Mouse (Mus musculus) urinary bladder, postnatal 14 days (tissue): Measurements from ENCODE around the gene Trappc6b.

ENCODE experiments used
- DNase-seq: peaks from one replicate; pipeline ENCODE4 v3.0.0; 2021; ENCODE audit warnings: low spot score

Gene Trappc6b

DNA sequence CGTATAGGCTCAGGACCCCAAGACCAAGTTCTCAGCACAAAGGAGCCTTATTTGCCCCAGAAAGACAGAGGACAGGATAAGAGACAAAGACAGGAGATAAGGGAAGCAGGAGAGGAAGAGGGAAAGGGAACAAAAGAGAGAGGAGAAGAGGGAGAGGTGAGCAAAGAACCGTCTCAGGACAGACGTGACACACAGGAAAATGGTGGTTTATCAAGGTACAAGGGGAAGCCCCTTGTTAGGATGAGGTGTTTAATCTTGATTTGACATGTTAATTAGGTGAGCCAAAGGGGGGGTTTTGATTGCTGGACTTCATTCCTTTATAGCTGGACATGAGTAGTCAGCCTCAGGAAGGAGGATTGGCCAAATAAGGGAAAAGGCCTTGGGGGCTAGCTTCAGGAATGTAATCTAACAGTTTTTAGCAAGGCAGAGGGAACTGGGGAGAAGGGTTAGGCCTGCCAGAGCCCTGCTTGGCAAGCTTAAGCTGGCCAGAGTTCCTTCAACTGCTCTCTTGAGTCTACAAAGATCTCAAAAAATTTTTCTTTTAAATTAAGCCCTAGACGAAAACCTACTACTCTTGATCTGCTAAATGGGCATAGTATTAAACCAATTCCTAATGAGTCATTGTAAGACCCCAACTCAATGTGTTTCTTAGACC is 5.9 kb downstream of the Trappc6b start:
- DNase-seq: no peak

GRCm38 (mm10) chr12:59053976-59054375 is 7.3 kb downstream of the Trappc6b start:
- no peak for DNase-seq

GRCm38 (mm10) chr12:59053166-59053565 is 8.1 kb downstream of the Trappc6b start:
- DNase-seq: no peak

- no peak for DNase-seq
These were observed 8.8 kb downstream of the Trappc6b start for GRCm38 (mm10) chr12:59052470-59052869.

DNA sequence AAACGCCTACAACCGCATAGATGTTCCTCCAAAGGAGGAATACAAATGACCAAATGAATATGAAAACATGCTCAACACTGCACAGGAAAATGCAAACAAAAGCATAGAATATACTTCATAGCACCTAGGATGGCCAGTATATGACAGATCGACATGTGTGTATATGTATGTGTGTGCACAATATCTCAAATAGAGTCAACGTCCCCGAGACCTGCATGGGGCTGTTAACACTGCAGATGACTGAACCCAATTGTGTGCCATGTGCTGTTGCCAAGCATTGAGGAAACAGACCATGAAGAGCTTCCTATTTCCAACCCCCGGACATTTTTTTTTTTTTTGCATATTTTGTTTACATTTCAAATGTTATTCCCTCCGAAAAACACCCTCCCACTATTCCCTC is 20.4 kb downstream of the Trappc6b start:
- no peak for DNase-seq

GRCm38 (mm10) chr12:59039971-59040844 is 21.1 kb downstream of the Trappc6b start:
- DNase-seq: peak; percentile 26

GRCm38 (mm10) chr12:59039162-59039970 is 21.9 kb downstream of the Trappc6b start:
- DNase-seq: no peak

DNA sequence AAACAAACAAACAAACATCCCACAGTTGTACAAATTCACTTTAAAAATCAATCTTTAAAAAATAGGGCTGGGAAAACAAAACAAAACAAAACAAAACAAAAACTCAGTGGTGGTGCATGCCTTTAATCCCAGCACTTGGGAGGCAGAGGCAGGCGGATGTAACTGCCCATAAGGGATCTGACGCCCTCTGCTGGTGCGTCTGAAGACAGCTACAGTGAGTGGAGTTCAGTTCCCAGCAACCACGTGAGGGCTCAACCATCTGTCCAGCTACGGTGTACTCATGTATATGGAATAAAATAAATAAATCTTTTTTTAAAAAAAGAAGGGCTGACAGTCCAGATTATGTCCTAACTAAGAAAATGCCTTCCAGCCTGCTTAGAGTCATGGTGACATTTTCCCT is 29.2 kb downstream of the Trappc6b start:
- DNase-seq: no peak

DNA sequence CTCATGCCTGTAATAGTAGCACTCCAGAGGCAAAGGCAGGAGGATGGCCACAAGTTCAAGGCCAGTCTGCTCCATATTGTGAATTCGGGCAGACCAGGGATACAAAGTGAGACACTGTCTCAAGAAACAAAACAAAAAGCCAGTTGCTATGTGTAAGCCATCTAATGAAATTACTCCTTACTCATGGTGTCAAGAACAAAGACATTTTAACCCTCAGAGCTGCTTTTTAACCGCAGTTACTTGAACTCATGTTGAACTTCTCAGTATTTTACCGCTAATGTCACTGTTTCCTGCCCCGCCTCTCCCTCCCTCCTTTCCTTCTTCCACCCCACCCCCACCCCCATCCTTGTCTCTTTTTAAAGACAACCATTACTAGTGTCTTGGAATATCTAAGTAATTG is 40.0 kb downstream of the Trappc6b start:
- DNase-seq: no peak

- no peak for DNase-seq
These were observed 41.4 kb downstream of the Trappc6b start for GRCm38 (mm10) chr12:59019891-59020290.

GRCm38 (mm10) chr12:59017970-59018369 is 43.3 kb downstream of the Trappc6b start:
- no peak for DNase-seq

- DNase-seq: peak; percentile 92
These were observed 48.0 kb downstream of the Trappc6b start, which contains the start of gene Gemin2 for GRCm38 (mm10) chr12:59013234-59013633. TSS of gene Gemin2 (plus strand) at chr12:59013393.

DNA sequence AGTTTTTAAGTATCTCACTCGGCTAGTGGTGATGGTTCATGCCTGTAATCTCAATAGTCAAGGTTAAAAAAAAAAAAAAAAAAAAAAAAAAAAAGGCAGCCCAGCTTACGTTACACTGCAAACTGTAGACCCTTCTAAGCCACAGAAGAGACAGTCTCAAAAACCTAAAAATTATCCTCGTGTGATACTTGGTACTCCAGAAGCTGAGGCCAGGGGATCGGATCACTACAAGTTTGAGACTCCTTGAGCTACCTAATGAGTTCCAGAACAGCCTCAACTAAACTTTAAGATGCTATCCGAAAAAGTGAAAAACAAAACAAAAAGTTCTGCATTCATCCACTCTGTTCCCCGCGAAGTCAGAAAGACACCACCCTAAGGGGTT is 48.6 kb downstream of the Trappc6b start:
- DNase-seq: peak; percentile 5

DNA sequence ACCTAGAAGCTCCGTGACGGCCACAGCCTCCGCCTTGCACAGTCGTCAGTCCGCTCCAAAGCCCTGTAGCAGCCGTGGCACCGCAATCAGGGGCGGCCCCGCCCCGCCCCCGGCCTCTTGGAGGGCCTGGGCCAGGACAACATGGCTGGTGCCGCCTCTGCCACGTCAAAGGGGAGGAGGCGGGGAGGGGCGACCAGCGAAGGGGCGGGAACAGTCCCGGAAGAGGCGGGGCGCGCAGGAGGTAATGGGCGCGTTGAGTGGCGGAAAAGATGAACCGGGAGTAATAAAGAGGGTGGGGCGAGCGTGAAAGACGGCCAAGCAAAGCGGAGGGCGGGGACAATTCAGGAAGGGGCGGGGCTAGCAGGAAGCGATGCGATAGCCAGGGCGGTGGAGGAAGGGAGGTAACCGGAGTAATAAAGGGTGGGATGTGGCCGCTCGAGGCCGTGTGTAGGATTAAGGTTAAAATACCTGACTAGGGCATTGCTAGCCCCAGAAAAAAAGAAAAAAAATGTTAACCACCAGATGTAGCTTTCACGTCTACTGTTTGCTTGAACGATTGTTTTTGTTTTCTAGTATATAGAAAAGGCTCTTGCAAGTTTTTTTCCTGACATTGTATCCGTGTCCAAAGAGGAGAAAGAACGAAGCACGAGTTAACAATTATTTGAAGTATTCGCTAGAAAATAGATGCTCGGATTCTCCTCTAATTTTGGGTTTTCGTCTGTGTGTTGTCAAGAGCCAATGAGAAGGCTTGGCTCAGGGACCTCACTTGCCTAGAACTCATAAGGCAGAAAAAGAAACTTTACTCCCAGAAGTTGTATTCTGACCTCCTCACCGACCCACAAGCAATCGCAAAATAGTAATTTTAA is 49.2 kb downstream of the Trappc6b start, which contains the start of gene Sec23a:
Sec23a (minus strand) TSS at position 174 of the 866 bp plus-strand sequence.
- peak; percentile 99 for DNase-seq

DNA sequence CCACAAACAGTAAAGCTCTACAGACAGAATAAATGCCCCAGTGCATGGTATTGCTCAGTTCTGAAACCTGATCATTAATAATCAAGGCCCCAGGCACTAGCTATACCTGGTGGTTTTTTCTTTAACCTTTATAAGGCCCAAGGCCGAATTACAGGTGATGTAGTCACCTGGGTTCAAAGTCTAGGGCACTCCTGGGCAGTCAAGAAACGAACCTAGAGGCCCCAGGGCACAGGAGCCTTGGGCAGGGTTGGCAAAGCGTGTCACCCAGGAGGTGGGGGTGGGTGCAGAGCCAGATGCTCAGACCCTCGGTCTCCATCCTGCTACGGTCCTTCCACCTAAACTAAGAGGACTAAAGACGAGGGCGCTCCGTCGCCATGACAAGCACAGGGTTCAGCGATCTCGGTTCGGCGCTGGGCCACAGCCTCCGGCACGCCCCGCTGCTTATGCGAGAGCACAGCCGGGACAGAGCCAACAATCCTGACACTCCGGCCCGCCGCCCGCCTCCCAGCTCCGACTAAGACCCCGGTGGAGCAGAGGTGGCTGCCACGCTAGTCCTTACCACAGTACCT is 49.9 kb downstream of the Trappc6b start:
- DNase-seq: no peak

- DNase-seq: no peak
These were observed 50.8 kb downstream of the Trappc6b start for GRCm38 (mm10) chr12:59010482-59010881.
